Mouse (Mus musculus): ENCODE results near the gene Ntpcr.

The Ntpcr gene

GRCm38 (mm10) chr8:125775031-125775430 is 45.3 kb downstream of the Ntpcr start:
- no peak for DNase-seq (ENCODE audit: low read depth)

DNA sequence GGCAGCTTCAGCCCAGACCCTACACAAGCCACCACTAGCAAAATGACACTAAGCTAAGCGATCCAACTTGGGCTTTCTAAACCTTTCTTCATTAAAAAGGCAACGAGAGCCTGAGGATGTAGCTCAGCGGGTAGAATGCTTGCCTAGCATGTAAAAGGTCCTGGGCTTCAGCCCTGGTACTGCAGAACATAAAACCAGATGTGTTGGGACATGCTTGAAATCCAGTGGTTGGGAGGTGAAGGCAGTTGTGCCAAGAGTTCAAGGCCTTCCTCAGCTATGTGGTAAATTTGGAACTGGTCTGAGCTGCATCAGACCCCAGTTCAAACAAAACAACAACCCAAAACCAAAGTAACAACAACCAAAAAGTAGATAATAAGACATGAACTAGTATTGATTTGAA is 46.6 kb downstream of the Ntpcr start:
- DNase-seq (ENCODE audit: low read depth): no peak

GRCm38 (mm10) chr8:125776800-125777199 is 47.0 kb downstream of the Ntpcr start:
- DNase-seq (ENCODE audit: low read depth): no peak

DNA sequence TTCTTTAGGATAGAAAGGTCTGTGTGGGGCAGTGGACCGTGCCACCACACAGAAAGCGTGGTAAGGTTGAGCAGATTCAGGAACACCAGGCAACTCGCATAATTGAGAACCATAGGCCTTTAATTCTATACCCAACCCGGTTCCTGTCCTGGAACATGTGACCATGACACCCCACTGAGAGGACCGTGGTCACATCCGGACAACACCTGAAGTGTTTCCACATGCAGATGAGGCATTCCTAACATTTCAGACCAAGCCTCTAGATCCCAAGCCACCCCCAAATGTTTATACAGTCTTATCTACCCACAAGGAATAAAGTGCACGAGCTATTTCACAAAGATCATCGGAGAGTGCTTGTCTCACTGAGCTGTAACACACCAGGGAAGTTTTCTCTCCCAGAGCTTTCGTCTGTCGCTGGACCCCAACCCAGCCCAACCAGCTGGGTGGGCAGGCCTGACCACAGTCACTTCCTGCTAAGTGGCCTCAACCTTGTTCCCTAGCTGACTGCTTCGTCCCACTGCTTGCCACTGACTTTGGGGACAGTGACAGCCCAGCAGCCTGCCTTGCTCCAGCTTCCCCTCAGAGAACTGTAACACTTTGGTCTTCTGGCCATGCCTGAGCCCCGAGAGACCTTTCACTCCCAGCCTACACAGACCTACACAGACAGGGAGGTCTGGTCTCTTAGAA is 47.9 kb downstream of the Ntpcr start:
- DNase-seq (ENCODE audit: low read depth): no peak

- DNase-seq (ENCODE audit: low read depth): no peak
These were observed 49.2 kb downstream of the Ntpcr start for GRCm38 (mm10) chr8:125778919-125779318.

DNA sequence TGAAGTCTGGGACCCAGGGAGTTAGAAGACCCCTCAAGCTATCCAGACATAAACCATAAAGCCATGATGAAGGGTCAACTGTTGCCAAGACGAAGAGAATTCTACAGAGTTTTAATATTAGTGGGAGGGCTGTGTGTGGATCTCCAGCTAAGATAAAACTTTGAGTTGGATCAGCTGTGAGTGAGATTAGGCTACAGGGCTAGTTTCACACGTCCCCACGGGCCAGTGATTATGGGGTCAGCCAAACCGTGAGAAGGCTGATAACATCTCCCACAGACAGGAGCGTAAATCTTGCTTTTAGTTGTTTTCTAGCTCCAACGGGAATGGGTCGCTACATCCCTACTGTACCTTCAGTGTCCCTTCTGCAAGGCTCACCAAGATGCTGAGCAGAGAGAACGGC is 49.9 kb downstream of the Ntpcr start:
- DNase-seq (ENCODE audit: low read depth): no peak

- no peak for DNase-seq (ENCODE audit: low read depth)
These were observed 52.4 kb downstream of the Ntpcr start for GRCm38 (mm10) chr8:125782161-125782560.

DNA sequence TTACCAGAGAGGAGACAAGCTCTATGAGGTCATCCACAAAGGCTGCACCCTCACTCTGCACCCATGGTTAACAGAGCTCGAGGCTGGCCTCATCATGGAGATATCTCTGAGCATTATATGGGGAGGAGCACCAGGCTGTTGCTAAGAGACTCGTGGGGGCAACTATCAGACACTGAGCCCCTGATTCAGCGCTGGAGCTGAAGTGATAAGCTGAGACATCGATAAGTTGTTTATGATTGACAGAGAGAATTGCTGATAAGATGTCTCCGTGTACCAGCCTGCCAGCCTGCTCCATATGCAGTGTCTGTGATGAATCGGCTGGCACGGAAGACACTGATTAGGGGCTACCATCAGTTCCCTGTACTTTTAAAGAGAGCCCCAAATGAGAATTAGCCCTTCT is 57.1 kb downstream of the Ntpcr start:
- DNase-seq (ENCODE audit: low read depth): no peak

- DNase-seq (ENCODE audit: low read depth): no peak
These were observed 63.2 kb downstream of the Ntpcr start for GRCm38 (mm10) chr8:125792816-125793455.

DNA sequence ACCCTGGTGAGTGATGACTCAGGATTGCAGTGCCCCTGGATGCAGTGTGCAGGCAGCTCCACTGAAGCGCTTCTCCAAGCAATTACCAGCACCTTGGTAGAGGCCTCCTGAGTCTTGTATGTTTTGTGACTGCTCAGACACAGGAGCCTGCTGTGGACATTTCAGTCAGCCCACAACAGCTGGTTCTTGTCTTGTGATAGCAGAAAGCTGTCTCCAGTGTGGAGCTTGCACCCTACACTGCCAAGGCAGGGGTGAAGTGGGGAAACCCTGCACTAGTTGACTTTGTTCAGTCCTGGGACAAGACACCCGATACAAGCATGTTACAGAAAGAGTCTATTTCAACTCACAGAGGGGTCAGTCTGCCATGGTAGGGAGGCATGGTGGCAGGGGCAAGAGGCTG is 65.6 kb downstream of the Ntpcr start:
- no peak for DNase-seq (ENCODE audit: low read depth)

GRCm38 (mm10) chr8:125796970-125797369 is 67.2 kb downstream of the Ntpcr start:
- DNase-seq (ENCODE audit: low read depth): no peak
